Mouse (Mus musculus) heart, postnatal 0 days (tissue): ENCODE results near the gene Tfdp2.

ENCODE experiments used
- CTCF ChIP-seq: IDR thresholded peaks from 2 replicates; pipeline ENCODE4 v1.5.1; 2016; ENCODE audit warnings: antibody characterized with exemption, control low read depth, low read depth
- EP300 ChIP-seq: IDR thresholded peaks from 2 replicates; pipeline ENCODE4 v1.6.1; 2016; ENCODE audit warnings: antibody characterized with exemption, low read depth

DNA sequence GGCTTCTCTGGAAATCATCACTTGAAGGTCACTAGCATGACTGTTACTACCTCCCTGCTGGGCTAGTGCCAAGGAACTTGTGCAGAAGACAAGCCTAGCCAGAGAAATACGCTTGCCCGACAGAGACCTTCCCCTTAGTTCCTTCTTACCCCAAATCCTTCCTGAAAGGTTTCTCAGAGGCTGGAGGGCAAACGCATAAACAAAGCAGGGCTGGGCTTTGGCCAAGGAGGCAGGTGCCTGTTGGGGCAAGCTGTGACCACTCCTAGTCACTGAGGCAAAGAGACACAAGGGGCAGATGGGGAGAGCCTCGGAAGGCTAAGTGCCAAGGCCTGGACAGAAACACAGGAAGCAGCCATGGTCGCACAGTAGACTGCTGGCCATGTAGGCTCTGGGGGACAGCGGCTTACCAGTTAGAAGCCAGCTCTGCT is 130.4 kb downstream of the Tfdp2 start:
- TF ChIP-seq CTCF (no peak), EP300 (no peak)
